Mouse (Mus musculus) mouse trophoblast stem cell (cell line): ENCODE data around the gene Trmu.

Source experiments
- in situ Hi-C, 2 experiments: fragments of 300-500 bp; cut with MseI, MboI; formaldehyde crosslinking; loops; 2 replicates in 1 of 2; 3 replicates in 1 of 2; pipeline ENCODE4 v1.15.1; 2025

The Trmu gene

DNA sequence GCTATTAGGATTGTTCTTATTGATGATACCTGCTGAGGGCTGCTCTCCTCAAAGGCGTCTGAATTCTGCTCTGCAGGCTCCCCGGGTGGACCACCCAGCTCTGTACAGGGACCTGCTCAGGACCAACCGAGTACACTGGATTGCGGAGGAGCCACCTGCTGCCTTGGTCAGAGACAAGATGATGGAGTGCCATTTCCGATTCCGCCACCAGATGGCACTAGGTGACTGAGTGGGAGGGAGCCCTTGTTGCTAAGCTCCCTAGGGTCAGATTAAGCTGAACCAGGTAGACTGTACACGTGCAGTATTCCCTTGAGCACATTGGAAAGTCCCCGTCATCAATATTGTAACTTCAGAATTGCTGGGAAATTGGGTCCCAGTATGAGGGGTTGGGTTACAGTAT, 17.2 kb downstream of the Trmu start:
- in situ Hi-C loops: loop anchor here in 1 of 2 experiments (10.0 kb wide), 1 partner anchor 239 kb away; no protein-coding TSS in a partner anchor

DNA sequence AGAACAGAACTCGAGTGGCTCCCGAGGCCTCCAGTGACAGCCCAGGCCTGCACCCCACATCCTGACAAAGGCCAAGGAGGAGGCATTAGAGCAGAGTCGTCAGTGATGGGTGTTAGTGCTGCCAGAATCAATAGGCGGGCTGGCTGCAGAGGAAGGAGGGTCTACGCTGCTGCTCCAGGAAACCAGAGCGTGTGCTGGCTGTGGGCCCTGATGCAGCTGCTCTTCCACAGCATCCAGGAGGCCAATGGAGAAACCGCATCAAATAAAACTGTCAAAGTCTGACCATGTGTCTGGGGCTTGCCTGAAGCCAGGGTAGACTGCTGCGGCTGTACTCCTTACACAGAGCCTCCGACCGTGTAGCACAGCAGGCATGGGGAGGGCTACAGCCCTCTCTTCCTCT, 18.0 kb downstream of the Trmu start:
- in situ Hi-C loops: loop anchor here in 1 of 2 experiments (10.0 kb wide), 1 partner anchor 238 kb away; no protein-coding TSS in a partner anchor

DNA sequence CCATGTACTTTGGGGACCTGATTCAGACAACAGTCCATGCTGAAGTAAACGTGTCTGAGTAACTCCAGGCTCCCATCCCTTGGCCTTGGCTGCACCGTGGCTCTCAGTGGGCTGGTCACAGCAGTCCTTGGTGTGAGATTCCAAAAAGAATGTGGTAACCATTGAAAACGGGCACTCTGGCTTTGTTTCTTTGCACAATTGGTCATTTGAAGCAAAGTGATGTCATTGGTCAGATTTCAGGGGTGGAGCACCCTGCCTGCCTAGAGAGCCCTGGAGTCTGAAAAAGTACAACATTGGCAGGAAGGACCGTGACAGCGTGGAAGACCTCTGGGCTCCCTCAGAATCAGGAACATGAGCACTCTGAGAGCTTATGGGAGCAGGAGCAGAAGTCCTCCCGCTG, 20.3 kb downstream of the Trmu start:
- in situ Hi-C loops: loop anchor here in 1 of 2 experiments (10.0 kb wide), 1 partner anchor 235 kb away; no protein-coding TSS in a partner anchor

DNA sequence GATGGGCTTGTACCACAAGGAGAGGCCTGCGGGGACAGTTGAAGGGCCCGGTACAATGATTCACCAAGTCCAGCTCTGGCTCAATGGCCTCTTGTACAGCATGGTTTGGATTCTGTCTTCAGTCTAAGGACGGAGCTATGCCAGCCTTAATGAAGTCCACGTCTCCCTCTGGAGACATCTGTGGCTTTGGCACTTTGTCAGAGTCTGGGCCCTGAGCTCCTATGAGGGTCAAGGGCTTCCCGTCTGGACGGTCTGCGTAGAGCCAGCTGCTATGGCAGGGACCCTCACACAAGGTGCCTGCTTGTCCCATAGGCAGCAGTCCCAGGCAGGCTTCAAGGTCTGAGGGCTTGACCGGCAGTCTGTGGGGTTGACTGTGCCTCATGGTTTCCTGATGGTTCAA, 21.2 kb downstream of the Trmu start:
- in situ Hi-C loops: loop anchor here in 1 of 2 experiments (25.0 kb wide), 1 partner anchor 237 kb away; no protein-coding TSS in a partner anchor

DNA sequence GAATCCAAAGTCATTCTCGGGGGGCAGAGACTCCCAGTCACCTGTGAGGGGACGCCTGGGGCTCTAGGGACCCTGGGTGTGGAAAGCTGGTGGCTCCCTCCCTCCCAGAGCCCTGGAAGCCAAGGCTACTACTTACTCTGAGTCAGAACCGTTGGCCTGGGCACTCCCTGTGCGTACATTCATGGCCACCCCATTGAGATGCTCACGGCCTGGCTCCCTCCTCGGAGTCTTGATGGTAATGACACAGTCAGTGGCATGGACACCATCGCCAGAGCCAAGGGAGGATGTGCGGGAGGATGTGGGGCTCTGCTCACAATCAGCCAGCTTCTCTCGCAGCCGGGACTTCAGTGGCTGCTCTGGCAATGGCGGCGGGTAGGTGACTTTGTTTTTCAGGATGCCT, 21.7 kb downstream of the Trmu start:
- in situ Hi-C loops: loop anchor here in 1 of 2 experiments (25.0 kb wide), 1 partner anchor 236 kb away; no protein-coding TSS in a partner anchor

DNA sequence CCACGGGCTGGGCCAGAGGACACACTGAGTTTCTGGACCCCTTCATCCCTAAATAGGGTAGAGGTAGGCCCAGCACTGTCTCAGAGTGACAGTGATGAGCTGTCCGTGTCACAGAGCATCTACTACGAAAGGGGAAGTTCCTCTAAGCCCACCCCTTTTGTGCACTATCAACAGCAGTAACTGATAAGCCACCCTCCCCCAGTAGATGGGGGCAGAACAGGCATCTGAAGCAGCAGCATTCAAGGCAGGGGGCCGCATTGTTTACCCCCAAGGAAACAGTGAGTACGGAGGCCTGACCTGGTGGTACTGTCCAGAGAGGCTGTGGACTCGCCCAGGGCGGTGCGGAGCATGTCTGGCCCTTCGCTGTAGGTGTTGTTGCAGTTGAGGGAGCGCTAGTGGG, 23.4 kb downstream of the Trmu start:
- in situ Hi-C loops: loop anchor here in 1 of 2 experiments (25.0 kb wide), 1 partner anchor 235 kb away; no protein-coding TSS in a partner anchor

DNA sequence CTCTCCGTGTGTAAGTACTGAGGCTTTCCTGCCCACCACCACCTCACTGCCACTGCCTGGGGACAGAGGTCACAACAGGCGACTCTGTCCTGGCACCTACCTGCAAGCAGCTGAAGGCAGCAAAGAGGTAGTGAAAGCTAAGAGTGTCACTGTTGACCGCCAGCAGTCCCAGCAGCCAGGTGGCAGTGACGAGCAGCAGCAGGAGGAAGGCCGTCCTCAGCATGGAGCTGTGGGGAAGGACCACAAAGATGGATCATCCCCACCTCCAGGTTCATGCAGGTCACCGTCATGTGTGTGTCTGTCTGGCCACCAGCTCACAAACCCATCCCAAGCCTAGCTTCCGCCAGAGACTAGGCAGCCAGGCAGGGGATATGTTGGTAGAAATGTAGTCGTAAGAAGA, 24.7 kb downstream of the Trmu start:
- in situ Hi-C loops: loop anchor here in 1 of 2 experiments (25.0 kb wide), 1 partner anchor 233 kb away; no protein-coding TSS in a partner anchor

DNA sequence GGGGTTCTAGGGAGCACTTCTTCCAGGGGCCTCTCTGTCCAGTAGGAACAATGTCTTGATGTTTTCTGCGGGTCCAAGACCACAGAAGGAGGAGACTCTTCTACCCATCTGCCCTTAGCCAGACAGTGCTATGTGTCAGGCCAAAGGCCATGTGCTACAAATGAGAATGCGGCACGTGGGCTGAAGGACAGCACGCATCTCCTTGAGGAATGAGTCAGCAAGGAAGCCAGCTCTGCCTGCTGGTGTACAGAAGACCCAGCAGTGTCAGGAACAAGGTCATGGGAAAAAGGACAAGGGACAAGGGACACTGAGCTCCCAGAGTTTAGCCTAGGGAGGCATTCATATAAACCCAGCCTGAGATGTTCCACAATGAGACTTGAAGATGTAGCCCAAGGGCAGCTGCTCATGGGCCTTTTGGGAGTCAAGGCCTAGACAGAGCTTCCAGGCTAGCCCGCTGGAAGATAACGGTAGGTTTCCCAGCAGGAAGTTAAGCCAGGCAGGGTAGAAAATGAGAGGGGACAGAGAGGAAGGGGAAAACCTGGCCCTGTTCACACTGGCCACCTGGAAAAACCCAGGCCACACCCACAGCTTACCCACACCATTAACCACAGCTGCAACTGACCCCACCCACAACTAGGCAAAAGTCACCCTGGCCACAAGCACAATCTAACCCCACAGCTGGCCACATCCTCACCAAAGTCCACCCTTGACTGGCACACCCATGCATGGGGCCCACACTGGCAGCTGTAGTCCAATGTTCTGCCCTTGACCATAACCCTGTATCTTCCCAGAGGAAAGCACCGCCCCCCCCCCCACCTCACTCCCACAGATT, 29.8 kb downstream of the Trmu start:
- in situ Hi-C loops: loop anchor here in 1 of 2 experiments (5.0 to 25.0 kb wide), 2 partner anchors 133 to 228 kb away; no protein-coding TSS in a partner anchor

DNA sequence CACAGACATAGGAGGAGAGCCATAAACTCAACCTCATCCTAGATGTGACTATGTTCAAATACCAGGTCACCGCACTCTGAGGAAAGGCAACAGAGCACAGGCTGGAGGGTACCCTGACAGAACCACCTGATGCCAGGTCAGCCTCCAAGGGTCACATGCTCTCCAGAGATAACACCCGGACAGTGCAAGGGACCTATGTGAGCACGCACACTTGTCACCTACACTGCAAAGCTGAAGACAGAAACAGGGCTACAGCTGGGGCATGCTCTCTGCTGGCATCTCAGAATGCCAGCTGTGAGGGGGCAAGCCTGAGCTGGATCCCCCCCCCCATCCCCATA, 30.3 kb downstream of the Trmu start:
- in situ Hi-C loops: loop anchor here in 1 of 2 experiments (5.0 to 25.0 kb wide), 2 partner anchors 133 to 228 kb away; no protein-coding TSS in a partner anchor

DNA sequence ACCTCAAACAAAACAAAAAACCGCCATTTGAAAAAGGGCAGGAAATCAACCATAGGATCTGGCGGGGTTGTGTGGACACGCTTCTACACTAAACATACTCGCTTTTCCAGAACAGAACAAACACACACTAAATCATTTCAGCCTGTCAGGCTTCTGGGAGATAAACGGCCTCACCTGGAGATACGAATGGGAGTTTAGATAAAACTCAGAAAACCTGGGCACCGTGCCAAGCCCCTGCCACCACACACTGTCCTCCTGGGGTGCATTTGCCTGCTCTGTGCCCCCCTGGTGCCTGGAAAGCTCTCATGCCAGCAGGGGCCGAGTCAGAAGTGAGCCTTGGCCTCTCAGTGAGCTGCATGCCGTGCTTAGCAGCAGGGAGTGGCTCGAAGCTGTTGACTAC, 30.8 kb downstream of the Trmu start:
- in situ Hi-C loops: loop anchor here (5.0 to 25.0 kb wide), 2 partner anchors 132 to 227 kb away; no protein-coding TSS in a partner anchor

DNA sequence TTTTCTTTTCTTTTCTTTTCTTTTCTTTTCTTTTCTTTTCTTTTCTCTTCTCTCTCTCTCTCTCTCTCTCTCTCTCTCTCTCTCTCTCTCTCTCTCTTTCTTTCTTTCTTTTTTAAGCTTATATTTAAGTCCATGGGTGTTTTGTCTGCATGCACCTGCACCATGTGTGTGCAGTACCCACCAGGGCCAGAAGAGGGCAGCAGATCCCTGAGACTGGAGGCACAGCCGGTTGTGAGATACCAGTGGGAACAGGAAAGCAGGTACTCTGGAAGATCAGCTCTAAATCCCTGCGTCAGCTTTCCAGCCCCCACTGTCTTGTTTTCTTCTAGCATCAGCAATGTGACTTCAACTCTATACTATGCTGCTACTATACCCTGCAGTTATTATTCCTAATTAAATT, 34.5 kb downstream of the Trmu start:
- in situ Hi-C loops: loop anchor here (5.0 to 25.0 kb wide), 2 partner anchors 129 to 224 kb away; no protein-coding TSS in a partner anchor

DNA sequence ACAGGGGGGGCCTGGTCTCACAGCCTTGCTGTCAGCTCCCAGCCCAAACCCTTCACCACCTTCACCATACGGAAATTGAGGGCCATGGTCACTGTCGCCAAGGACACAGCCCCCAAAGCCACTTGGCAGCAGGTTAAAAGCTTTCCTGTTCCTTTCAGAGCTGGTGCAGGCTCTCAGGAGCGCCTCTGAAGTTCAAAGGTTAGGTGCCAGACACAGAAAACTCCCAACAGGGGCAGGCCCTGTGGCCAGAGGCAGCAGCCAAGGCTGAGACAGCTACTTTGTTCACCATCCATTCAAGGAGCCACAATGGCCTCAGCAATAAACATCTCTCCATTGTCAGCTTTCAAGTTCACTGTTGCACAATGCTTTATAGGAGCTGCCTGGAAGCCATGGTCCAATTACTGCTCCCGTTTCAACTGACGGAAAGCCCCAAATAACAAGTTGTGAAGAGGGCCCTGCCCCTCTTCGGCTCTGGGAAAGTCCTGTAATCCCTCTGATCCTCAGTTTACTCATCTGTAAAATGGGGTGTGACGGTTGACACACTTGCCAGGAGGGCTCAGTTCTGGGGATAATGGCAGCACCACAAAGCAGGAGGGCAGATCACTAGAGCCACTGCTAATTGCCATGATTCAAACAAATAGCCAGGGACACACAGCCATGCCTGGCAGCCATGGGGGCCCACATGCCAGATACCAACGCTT, 40.2 kb downstream of the Trmu start:
- in situ Hi-C loops: loop anchor here in 1 of 2 experiments (25.0 kb wide), 1 partner anchor 218 kb away; no protein-coding TSS in a partner anchor

DNA sequence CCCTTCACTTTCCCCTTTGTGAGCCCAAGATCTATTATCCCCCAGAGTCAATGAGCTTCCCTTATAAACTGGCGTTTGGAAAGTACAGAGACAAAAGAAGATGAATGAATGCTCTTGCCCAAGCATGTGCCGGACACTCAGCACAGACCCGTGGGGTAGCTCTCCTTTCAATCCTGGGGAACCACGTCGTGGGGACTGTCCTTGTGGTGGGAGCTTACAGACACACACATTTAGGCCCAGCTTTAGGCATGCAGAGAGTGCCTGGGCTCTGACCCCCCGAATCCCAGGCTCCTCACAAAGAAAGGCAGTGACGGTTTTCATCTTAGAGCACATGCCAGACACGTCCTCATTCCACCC, 40.8 kb downstream of the Trmu start:
- in situ Hi-C loops: loop anchor here in 1 of 2 experiments (25.0 kb wide), 1 partner anchor 217 kb away; no protein-coding TSS in a partner anchor

DNA sequence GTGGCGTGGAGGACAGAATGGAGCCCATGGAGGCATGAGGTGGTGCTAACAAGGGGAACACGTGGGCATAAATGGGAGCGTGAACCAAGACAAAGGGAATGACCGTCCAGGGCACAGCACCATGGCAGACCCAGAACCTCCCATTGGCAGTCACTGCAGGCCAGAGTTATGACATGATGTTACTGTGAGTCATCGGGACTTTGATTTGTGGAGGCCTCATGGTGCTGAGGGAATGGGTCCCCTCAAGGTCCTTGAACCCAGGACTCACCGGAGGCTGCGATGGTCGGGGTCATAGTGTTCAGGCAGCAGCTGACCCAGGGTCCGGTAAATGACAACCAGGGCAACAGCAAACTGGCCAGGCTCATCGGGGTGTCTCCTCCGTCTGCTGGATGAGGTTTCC, 42.7 kb downstream of the Trmu start:
- in situ Hi-C loops: loop anchor here in 1 of 2 experiments (25.0 kb wide), 1 partner anchor 215 kb away; no protein-coding TSS in a partner anchor

DNA sequence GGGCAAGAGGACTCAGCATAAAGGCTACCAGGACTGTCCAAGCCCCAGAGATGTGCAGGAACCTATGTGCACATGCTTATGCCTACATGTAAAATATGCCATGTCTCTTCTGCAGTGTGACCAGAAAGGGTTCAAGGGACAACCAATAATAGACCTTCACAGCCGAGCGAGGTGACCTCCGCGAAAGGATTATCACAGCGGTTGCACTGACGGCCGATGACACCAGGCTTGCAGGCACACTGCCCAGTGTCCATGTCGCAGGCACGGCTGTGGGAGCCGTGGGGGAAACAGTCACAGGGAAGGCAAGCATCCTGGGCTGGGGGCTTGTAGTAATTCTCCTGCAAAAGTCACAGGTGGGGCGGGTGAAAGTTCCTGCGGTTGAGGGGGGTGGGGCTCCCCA, 49.0 kb downstream of the Trmu start:
- in situ Hi-C loops: no loop called here

DNA sequence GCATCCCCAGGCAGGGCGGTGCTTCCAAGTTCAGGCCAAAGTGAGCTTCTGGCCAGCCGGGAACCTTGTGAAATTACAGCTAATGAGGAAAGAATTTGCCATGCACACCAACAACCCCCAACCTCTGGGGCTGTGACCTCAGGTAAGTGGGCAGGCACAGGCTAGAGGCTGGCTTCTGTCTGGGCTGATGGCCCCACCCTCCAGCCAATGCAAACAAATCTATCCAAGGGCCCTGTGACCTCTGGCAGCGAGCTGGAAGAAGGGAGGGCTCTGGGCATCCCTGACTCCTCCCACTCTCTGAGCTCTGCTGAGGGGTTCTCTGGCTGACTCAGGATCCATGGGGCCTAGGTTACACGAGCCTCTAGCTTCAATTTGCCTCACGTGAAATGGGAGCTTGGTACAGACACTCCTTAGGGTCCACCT, 56.5 kb downstream of the Trmu start:
- in situ Hi-C loops: no loop called here
